Mouse (Mus musculus): ENCODE data around the gene Gm9573. TPM values are rescaled to one million over a fixed set of nuclear protein-coding genes. Genes with fewer than 3 reads are reported as not detected.

The Gm9573 gene
- polyA plus RNA-seq, 1 experiment from 2014 or later, result not detected

GRCm38 (mm10) chr17:35591219-35591578, 35.2 kb downstream of the Gm9573 start:
- H3K4me1 ChIP-seq, result peaks cover 5% of the 10 kb centered on the region
- DNase-seq (ENCODE audit: low spot score), result no peak
- H3K27me3 ChIP-seq (ENCODE audit: low read depth, poor library complexity, severe bottlenecking), result no peaks in the 10 kb centered on the region
- H3K9me3 ChIP-seq (replicated peaks), result no peaks in the 10 kb centered on the region
- 97% methylated on average over 7 of the region's 7 CpGs for WGBS
- no peak overlapping the region for H3K27ac ChIP-seq
- no peaks in the 10 kb centered on the region for H3K36me3 ChIP-seq
- no peak overlapping the region for H3K4me3 ChIP-seq

- Histone ChIP-seq H3K27ac (no peak overlapping the region), H3K36me3 (no peaks in the 10 kb centered on the region), H3K4me3 (no peak overlapping the region), H3K27me3 (ENCODE audit: low read depth, poor library complexity, severe bottlenecking) (no peaks in the 10 kb centered on the region), H3K4me1 (peaks cover 5% of the 10 kb centered on the region), H3K9me3 (replicated peaks) (no peaks in the 10 kb centered on the region)
- 60% methylated on average over 21 of the region's 21 CpGs for WGBS
- DNase-seq (ENCODE audit: low spot score), result peak; percentile 86
These were observed 35.8 kb downstream of the Gm9573 start for GRCm38 (mm10) chr17:35590410-35591218.

DNA sequence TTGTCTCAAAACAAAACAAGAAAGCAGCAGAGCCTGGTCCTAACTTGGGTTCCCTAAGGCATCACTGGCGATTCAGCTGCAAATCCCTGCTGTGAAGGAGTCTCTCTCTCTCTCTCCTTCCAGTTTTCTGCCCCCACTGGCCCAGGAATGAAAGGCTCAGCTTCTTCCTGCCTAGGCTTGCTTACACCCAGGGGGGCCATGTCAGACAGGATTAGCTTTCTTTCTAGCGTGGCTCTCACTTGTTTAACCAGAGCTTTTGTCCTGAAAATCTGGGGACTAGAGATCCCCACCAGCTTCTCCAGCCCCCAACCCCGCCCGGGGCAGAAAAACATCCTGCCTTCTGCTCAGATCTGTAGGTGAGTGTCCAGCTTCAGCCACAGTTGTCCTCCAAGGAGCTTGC, 38.0 kb downstream of the Gm9573 start:
- Histone ChIP-seq H3K4me1 (peaks cover 7% of the 10 kb centered on the region), H3K4me3 (no peak overlapping the region), H3K36me3 (no peaks in the 10 kb centered on the region), H3K27ac (no peak overlapping the region), H3K9me3 (replicated peaks) (no peaks in the 10 kb centered on the region), H3K27me3 (ENCODE audit: low read depth, poor library complexity, severe bottlenecking) (no peaks in the 10 kb centered on the region)
- 43% methylated on average over 4 of the region's 4 CpGs for WGBS
- DNase-seq (ENCODE audit: low spot score), result no peak

DNA sequence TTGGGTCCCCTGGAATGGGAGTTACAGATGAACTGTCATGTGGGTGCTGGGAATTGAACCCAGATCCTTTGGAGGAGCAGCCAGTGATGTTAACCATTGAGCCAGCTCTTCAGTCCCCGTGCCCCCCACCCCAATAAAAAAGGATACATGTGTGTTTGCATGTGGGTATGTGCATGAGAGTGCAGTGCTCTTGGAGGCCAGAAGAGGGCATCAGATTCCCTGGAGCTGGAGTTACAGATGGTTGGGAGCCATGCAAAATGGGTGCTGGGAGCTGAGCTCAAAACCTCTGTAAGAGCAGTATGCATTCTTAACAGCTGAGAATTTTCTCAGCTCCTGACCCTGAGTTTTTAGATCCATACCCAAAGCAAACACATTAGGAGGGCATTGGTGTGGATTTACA, 39.1 kb downstream of the Gm9573 start:
- no peak overlapping the region for H3K27ac ChIP-seq
- no peak for DNase-seq (ENCODE audit: low spot score)
- H3K27me3 ChIP-seq (ENCODE audit: low read depth, poor library complexity, severe bottlenecking), result no peaks in the 10 kb centered on the region
- H3K4me1 ChIP-seq, result peaks cover 7% of the 10 kb centered on the region
- H3K9me3 ChIP-seq (replicated peaks), result no peaks in the 10 kb centered on the region
- no peaks in the 10 kb centered on the region for H3K36me3 ChIP-seq
- H3K4me3 ChIP-seq, result no peak overlapping the region
- 90% methylated on average over 1 of the region's 1 CpGs for WGBS

GRCm38 (mm10) chr17:35584330-35584937, 42.0 kb downstream of the Gm9573 start:
- peak; percentile 82 for DNase-seq (ENCODE audit: low spot score)

DNA sequence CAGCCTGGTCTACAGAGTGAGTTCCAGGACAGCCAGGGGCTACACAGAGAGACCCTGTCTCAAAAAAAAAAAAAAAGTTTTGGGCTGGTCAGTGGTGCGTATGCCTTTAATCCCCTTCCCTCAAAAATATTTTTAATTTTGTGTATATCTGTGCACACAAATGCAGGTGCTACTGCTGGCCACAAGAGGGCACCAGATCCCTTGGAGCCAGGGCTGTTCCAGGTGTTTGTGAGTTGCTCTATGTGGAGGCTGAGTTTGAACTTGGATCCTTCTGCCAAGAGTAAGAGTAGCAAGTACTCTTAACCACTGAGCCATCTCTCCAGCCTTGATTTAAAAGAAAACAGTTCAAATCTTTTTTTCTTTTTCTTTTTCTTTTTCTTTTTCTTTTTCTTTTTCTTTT, 43.5 kb downstream of the Gm9573 start:
- Histone ChIP-seq H3K4me1 (0 out of 2 replicates have a peak, but pooled peaks cover 2% of the 10 kb centered on the region), H3K27ac (no peak overlapping the region), H3K27me3 (ENCODE audit: low read depth, poor library complexity, severe bottlenecking) (no peaks in the 10 kb centered on the region), H3K4me3 (no peak overlapping the region), H3K9me3 (replicated peaks) (no peaks in the 10 kb centered on the region), H3K36me3 (no peaks in the 10 kb centered on the region)
- 93% methylated on average over 1 of the region's 1 CpGs for WGBS
- no peak for DNase-seq (ENCODE audit: low spot score)

More at GRCm38 (mm10) chr17:35584330-35584937, 42.0 kb downstream of the Gm9573 start:
- Histone ChIP-seq H3K4me1 (0 out of 2 replicates have a peak, but pooled peaks cover 2% of the 10 kb centered on the region), H3K27ac (no peak overlapping the region), H3K36me3 (no peaks in the 10 kb centered on the region), H3K27me3 (ENCODE audit: low read depth, poor library complexity, severe bottlenecking) (no peaks in the 10 kb centered on the region), H3K9me3 (replicated peaks) (no peaks in the 10 kb centered on the region), H3K4me3 (no peak overlapping the region)
- WGBS, result 20% methylated on average over 16 of the region's 16 CpGs

DNA sequence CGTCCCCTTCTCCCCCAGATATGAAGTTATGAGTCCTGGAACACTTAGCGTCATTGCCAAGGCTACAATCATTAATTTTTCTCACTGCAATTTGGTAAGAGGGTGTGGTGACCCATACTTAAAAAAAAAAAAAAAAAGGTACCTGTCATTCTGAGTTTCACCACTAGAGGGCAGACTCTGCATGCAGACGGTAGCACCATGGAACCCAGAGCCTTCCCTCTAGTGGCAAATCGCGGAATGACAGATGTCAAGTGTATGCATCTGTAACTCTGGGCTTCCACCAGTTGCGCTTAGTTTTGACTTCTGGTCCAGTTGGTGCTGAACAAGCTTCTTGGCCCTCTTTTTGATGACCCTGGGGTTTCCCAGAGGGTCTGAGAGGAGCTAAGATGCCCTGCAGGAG, 48.2 kb downstream of the Gm9573 start:
- Histone ChIP-seq H3K4me3 (no peak overlapping the region), H3K4me1 (no peaks in the 10 kb centered on the region), H3K9me3 (replicated peaks) (no peaks in the 10 kb centered on the region), H3K27me3 (ENCODE audit: low read depth, poor library complexity, severe bottlenecking) (peaks cover 13% of the 10 kb centered on the region), H3K27ac (no peak overlapping the region), H3K36me3 (no peaks in the 10 kb centered on the region)
- 22% methylated on average over 6 of the region's 6 CpGs for WGBS
- DNase-seq (ENCODE audit: low spot score), result peak; percentile 80

- peaks cover 59% of the 10 kb centered on the region for H3K27me3 ChIP-seq (ENCODE audit: low read depth, poor library complexity, severe bottlenecking)
- no peaks in the 10 kb centered on the region for H3K36me3 ChIP-seq
- H3K27ac ChIP-seq, result no peak overlapping the region
- H3K9me3 ChIP-seq (replicated peaks), result no peaks in the 10 kb centered on the region
- H3K4me3 ChIP-seq, result no peak overlapping the region
- DNase-seq (ENCODE audit: low spot score), result no peak
- peaks cover 12% of the 10 kb centered on the region; the same call in 1 of the 2 replicates for H3K4me1 ChIP-seq
- 92% methylated on average over 7 of the region's 7 CpGs for WGBS
These were observed 55.0 kb downstream of the Gm9573 start for GRCm38 (mm10) chr17:35571477-35571876.

- WGBS, result 82% methylated on average over 14 of the region's 14 CpGs
- H3K36me3 ChIP-seq, result no peaks in the 10 kb centered on the region
- no peak overlapping the region for H3K4me3 ChIP-seq
- peaks cover 57% of the 10 kb centered on the region for H3K27me3 ChIP-seq (ENCODE audit: low read depth, poor library complexity, severe bottlenecking)
- no peak overlapping the region for H3K27ac ChIP-seq
- peaks cover 12% of the 10 kb centered on the region; the same call in 1 of the 2 replicates for H3K4me1 ChIP-seq
- no peaks in the 10 kb centered on the region for H3K9me3 ChIP-seq (replicated peaks)
- DNase-seq (ENCODE audit: low spot score), result no peak
These were observed 55.6 kb downstream of the Gm9573 start for GRCm38 (mm10) chr17:35570836-35571235.

DNA sequence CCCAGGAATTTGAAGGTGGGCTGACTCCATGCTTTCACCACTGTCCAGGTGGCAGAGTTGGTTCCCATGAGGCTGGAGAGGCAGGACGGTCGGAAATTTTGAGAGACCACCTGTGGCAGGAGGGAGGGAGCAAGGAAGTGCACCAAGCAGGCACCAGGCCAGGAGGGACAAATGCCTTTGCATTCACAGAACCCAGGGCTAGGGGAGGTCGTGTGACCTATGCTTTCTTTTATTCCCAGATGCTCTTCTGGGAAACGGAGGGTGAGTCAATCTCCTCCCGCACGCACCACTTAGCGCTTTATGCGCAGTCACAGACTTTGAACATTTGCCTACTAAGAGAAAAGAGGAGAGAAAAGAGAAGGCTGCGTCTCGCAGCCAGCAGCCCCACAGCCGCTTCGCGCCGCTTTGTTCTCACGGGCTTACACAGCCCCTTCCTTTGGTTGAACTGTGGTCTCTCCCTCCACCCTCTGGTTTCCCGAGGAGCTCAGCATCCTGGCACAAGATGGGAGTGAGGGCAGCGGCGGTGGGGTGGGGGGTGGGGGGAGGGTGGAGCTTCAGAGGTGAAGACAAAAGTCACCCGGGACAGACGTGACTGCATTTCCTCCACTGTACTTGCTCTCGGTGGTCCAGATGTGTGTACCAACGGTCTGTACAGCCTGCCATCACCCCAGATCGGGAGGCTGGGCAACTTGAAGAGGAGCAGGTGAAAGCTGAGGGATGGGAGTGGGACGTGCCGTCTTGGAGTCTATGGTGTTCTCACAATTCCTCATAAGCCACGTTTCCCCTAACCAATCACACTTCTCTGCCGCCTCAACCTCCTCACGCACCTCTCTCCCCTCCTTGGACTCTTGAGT, 57.1 kb downstream of the Gm9573 start:
- DNase-seq (ENCODE audit: low spot score), result peak; percentile 50
- 5% methylated on average over 28 of the region's 28 CpGs for WGBS
- peak overlapping the region; percentile 50 for H3K27ac ChIP-seq

More for the DNA sequence above, 57.1 kb downstream of the Gm9573 start:
- Histone ChIP-seq H3K36me3 (no peaks in the 10 kb centered on the region), H3K27me3 (ENCODE audit: low read depth, poor library complexity, severe bottlenecking) (peaks cover 49% of the 10 kb centered on the region), H3K4me1 (peaks cover 12% of the 10 kb centered on the region; the same call in 1 of the 2 replicates), H3K4me3 (peak overlapping the region; percentile 43), H3K9me3 (replicated peaks) (no peaks in the 10 kb centered on the region)
